Mouse (Mus musculus) heart, postnatal 4 days (tissue): ENCODE results near the gene Zfp113. TPM values are rescaled to one million over a fixed set of nuclear protein-coding genes. Genes with fewer than 3 reads are reported as not detected.

Experiments
- DNase-seq: peaks from one replicate; pipeline ENCODE4 v3.0.0; 2021
- total RNA-seq, 2 experiments: library from RNA; stranded (reverse); gene quantifications; 2 replicates each; pipeline ENCODE4 v1.2.3; 2021

Zfp113 gene
- total RNA-seq: 10 to 100 TPM in 1 of 2 experiments, 1 to 10 TPM in 1; 7.6 to 10.6 TPM

DNA sequence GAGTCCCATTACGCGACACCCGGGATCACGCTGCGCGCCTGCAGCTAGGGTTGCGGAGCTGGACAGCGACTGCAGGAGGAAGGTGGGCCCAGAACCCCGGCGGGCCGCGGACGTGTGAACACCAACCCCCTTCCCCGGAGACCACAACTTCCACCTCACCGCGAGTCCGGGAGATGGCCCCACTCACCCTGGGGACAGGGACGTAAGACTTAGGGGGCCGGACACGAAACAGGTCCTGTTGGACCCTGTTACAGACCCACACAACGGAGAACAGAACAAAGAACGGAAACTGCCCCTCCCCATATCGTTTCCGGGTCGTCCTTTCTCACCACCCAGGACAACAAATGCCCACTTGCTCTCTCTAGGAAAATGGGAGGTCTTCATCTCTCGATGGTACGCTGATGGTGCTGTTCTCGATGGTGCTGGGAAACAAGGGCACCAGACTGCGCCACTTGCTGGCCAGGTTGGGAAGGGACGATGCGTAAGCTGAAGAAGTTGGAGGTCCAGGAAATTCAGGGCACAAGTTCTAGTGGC lies at the start of gene Zfp113:
Zfp113 (minus strand) TSS at position 302 of the 534 bp plus-strand sequence.
- peak; percentile 88 for DNase-seq

DNA sequence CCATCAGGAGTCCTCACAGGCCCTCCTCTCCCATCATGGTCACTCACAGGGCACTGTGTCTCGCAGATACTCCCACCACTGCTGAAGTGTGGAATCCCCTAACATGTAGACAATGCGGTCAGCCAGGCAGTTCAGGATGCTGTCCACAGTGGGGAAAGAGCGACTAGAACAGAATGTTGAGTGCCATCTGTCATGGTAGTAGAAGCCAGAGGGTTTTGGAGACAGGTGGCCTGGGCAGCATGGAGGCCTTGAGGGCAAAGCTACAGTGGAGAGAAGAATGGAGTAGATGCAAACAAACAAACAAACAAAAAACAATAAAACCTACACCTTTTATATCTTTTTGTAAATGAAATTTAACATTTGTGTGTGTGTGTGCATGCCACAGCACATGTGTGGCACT lies 46.5 kb upstream of the Zfp113 start:
- DNase-seq: no peak

DNA sequence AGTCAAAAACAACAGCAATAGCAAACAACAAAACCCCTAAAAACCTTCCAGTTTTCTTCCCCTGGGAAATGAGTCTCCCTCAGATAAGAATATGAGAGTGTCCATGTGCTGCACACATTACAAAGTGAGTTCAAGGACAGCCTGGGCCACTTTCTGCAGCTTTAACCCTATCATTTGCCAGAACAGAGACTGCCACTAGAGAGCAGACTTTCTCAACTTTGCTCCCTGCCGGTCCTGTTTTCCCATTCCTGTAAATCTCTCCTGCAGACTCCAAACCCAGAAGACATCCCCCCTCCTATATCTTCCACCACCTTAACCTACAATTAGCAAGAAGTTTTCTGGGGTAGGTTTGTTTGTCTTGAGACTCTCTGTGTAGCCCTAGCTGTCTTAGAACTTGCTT lies 44.0 kb upstream of the Zfp113 start:
- no peak for DNase-seq

DNA sequence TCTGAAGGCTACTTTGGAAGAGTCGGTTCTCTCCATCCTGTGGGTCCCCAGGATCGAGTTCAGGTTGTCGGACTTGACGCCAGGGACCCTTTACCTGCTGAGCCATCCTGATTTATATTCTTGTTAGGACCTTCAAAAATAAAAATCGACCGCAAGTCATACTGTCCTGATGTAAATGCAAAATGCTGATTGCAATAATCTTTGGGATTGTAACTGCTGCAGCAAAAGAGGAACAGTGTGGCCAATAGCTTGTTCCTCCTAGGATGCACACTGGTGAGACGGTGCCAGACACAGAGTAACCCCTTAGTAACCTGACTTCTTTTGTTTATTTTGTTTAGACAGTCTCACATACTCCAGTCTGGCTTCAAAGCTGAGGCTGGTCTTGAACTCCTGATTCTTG lies 39.9 kb upstream of the Zfp113 start:
- no peak for DNase-seq

DNA sequence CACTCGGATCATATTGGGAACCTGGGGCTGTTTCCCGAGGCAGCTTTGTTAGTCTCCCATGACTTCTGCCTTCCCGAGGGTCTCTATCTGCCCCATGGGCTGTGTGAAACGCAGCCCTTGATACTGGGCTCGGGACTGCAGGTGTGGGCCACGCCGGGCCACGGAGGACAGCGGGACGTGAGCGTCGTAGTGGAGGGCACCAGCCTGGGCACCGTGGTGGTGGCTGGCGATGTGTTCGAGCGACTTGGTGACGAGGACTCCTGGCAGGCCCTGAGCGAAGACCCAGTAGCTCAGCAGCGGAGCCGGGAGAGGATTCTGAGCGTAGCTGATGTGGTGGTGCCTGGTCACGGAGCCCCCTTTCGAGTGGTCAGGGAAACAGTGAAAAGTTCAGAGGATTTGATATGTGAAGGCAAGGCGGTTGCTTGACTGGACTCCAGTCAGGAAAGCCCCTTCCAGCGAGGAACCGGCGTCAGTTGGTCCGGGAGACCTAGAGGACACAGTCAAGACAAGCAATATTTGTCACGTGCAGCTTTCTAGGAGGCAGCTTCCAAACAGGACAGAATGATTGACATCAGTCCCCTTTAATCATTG lies 39.3 kb upstream of the Zfp113 start:
- DNase-seq: peak; percentile 42

DNA sequence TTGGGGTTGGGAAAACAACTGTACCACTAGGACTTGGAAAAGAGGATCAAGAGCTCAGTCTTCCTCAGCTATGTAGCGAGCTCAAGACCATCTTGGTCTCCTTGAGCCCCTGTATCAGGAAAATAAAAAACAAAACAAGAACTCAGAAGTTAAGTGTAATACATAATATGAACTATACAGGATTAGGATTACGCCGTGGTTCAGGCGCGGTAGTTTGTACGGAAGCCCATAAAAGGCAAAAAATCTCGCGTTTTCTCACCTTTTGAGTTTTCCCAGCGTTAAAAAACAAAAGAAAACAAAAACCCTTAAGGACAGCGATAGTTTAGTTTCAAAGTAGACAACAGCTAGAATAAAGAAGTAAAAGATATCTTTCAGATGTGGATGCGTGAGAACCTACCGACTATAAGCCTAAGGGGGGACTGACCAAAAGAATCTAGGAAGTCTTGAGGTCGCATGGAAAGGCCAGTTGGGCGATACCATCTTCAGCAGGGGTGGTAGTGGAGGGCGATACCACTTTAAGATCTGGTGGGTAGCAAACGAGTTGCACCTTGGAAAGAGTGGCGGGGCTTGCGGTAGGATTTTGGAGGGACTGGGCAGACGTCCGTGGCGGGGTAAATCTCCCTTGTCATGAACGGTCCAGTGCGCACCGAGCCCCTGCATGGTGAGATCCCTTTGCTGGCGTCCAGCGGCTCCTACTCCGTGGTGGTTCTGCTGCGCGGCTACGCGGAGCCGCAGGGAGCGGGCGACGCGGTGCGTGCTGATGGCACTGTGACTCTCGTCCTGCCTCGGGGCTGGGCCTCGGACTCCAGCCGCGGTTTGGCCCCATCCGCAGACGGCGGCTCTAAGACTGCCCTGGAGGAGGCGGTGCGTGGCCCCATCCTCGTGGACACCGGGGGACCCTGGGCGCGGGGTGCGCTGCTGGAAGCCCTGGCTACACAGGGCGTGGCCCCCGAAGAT lies 38.5 kb upstream of the Zfp113 start, which contains the start of gene Mblac1:
Mblac1 (plus strand) TSS at position 544 of the 957 bp plus-strand sequence.
- DNase-seq: peak; percentile 86

DNA sequence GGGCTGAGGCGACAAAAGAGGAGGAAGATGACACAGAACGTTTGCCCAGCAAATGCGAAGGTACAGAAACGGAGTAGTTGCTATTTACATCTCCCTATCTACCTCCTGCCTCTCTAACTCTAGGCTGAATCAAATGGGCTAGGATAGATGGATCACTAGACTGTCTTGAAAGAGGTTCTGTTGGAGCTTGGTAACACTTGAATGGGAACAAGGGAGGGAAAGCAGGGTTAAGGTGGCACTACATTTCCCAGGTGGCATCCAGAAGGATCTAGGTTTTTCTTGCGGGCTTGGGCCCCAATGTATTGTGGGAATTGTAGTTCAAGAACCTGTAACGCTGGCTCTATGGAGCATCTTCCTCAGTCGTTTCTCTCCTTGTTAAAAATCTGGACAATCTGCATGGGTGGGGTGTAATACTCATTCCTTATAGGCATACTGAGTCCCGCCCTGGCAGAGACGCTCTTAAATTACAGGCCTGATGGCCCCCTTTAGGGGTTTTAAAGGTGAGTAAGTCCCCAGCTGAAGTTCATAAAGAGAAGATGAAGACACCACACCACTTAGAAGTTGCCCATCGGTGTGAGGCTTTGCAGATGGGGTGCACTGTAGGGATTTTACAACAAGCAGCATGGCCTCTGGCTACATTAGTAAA lies 32.2 kb upstream of the Zfp113 start:
- DNase-seq: peak; percentile 69

DNA sequence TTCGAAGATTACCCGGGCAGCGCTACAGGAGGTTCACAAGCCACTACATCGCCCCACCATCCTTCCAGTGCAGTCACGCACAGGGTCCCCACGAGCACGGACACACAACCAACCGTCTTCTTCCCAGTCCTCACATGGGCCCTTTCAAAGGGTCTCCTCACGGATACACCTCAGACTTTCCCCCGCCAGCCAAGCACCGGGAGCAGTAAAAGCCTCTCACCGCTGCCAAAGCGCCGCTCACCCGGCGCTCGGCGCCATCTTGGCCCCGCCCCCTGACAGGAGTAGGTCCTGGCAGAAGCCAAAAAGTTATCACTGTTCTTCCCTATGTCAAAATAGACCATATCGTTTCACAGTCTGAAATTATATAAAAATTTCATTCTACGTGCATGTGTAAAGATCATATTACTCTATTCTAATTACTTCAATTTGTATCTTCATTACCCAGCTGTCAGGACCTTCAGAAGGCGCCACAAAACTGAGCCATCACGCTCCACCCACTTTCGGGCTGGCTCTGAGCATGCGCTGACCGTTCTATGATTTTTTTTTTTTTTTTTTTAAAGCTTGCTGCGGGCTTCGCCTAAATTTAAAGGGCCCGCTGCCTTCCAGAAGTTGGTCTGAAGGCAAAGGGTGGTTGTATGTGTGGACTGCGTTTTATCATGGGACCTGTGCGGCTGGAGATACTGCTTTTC lies 31.6 kb upstream of the Zfp113 start, which contains the start of the genes Taf6 and Cnpy4:
Taf6 (minus strand) TSS at position 502 of the 689 bp plus-strand sequence.
Cnpy4 (plus strand) TSS at position 536 of the 689 bp plus-strand sequence.
- DNase-seq: peak; percentile 88

DNA sequence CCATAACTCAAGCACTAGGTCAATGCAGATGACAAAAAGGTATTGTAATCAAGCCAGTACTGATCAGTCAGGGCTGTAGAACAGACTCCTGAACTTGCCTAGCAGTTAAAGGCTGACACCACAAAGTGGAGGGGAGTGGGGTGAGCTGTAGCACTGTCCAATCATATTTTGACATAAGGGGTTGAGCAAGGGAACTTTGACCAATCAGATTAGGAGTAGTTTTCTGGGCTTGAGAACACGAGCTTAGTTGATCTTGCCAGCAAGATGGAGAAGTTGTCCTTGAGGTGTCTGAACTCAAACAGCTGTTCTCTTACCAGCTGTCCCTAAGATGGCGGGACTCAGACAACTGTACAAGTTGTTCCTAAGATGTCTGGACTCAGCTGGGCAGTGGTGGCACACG lies 17.7 kb upstream of the Zfp113 start:
- no peak for DNase-seq

DNA sequence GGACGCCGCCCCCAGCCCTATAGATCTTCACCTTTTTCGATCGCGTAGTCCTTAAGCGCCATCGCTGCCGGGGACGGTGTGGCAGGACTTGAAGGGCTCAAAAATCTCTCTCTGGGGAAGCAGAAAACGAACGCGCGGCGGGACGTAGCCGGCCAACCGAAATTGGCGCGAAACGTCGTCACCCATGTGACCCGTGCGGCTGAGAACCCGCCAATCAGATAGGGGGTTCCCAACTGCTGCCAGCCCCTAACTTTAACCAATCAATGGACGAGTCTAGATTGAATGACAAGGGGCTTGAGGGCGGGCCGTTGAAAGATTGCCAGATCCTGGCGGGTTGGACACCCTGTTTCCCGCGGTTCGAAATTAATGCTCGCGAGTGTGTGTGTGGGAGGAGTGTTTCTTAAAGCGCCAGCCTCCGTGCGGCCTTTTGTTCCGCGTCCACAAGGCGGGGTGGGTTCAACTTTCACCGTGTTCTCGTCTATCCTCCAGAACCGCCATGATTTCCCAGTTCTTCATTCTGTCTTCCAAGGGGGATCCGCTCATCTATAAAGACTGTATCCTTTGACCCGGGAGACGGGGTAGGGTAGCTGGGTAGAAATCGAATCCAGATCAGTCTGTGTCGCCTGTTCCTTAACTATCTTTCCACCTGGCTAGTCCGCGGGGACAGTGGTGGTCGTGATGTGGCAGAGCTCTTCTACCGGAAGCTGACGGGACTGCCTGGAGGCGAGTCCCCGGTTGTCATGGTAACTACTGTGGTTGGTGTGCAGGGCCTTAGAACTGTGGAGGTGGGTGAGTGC lies 16.3 kb upstream of the Zfp113 start, which contains the start of the genes Ap4m1 and Mcm7:
Ap4m1 (plus strand) TSS at position 308 of the 797 bp plus-strand sequence.
Mcm7 (minus strand) TSS at position 728 of the 797 bp plus-strand sequence.
- DNase-seq: peak; percentile 99

DNA sequence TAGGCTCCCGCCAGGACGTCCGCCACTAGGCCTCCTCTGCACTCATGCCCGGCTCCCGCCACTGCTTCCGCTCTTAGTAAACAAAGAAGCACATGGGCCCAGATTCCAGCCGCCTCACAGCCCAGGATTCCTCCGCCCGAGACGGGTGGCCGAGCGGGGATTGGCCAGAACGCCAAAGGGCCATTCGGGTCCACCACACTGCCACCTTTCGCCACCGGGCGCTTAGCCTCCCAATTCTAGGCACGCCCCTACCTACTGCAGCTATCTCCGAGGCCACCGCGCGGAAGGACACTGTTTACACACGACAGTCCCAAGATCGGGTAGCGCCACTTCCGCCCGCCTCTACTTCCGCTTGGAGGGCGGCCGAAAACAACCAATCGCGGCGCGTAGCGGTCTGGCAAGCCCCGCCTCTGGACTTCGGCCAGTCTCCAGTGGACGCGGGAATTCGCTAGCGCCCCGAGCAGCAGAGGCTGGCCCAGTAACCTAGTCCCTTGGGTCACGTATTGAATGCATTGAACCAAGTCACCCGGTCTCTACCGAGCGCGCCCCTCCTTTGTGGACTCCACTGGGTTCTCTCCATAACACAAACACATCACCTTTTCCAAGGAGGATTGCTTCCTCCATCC lies 15.5 kb upstream of the Zfp113 start:
- DNase-seq: peak; percentile 98

DNA sequence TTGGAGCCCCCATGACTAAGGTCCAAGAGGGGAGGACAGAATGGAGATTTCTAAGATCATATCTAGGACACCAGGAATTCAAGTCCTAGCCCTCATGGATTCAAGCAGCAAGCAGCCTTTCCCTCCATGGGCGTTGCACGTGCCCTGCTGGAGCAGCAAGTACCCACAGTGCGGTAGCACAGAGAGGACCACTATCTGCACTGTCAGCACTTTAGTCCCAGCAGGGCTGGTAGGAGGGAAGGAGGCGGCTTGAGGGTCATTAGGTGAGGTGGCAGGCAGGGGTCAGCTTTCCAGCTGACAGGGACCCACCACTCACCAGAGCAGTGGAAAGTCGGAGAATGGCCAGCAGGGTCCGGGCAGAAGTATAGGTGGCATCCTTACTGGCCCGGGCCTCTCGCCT lies 10.1 kb upstream of the Zfp113 start:
- DNase-seq: no peak

DNA sequence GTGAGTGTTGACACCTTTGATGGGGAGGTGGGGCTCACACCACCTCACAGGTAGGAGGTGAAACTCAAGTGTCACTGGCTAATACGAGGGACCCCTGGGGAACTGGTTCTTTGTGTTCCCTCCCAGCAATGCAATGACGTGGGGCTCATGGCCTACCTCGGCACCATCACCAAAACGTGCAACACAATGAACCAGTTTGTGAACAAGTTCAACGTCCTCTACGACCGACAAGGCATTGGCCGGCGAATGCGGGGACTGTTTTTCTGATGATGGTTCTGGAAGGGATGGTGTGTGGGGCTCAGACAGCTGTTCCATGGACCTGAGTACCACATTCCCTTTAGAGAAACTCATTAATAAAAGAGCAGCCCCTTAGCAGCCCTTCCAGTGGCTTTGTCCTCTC lies 8.1 kb upstream of the Zfp113 start:
- DNase-seq: no peak

DNA sequence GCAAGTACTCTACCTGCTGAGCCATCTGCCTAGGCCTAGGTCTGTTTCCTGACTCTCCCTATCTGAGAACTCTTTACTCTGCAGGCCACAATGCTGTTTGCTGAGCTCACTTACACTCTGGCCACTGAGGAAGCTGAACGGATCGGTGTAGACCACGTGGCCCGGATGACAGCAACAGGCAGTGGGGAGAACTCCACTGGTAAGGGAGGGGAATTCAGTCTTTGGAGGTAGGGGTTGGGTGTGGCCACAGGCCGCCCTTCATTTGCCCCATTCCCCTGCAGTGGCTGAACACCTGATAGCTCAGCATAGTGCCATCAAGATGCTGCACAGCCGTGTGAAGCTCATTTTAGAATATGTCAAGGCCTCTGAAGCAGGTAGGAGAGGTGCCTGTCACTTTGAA lies 7.5 kb upstream of the Zfp113 start:
- DNase-seq: no peak

DNA sequence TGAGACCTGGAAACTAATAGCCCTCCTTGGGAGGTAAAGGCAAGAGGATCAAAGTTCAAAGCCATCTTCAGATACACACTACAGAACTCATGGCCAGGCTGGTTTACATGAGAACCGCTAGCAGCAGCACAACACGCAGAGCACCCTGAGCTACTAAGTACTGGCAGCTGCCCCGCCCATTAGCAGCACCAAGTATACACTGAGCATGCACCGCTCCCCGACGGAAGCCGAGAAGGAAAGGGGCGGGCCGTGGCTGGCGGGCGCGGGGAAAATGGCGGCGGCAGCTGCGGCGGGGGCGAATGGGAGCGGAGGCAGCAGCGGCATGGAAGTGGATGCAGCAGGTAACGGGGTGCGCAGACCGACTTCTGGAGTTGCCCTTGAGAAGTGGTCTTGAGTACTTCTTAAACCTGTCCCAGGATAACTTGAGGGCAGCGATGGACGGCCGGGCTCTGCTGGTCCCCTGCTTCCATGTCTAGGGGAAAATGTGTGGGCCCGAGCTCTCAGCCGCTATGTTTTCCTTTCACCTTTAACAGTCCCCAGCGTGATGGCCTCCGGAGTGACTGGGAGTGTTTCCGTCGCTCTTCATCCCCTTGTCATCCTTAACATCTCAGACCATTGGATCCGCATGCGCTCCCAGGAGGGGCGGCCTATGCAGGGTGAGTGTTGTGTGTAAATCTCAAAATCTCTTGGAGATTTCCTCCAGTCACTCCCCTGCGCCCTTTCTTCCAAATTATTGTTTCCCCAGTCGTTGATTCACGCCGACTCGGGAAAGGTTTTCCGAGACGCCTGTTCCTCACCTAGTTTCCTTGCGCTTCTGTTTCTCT lies 5.5 kb upstream of the Zfp113 start, which contains the start of gene Cops6:
Cops6 (plus strand) TSS at position 230 of the 824 bp plus-strand sequence.
- peak; percentile 96 for DNase-seq

DNA sequence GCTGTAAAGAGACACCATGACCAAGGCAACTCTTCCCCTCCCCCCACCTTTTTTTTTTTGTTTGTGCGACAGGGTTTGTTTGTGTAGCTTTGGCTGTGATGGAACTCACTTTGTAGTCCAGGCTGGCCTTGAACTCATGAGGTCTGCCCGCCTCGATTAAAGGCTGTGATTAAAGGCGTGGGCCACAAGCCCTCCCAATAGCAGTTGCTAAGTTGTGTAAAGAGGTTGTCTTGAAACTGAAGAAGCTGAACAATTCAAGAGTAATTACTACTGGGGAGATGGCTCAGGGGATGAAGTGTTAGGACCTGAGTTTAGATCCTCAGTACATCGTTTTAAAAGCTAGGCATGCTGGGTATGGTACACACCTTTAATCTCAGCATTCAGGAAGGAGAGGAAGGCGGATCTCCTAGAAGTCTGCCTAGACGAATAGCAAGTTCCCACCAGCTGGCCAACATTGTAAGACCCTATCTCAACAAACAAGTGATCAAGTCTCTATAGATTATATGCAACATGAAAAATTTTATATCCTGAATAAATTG lies 4.7 kb upstream of the Zfp113 start:
- no peak for DNase-seq

DNA sequence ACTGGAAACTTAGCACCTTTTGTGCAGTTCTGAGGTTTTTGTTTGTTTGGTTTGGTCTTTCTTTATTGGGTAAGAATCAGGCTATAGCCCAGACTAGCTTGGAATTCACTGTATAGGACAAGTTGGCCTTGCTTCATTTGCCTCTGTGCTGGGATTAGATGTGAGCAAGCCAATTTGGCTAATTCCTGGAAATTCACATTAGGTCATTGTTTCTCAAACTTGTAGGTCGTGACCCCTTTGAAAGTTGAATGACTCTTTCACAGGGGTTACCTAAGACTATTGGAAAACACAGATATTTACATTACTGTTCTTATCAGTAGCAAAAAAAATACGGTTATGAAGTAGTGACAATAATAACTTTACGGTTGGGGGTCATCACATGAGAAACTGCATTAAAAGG lies 1.2 kb downstream of the Zfp113 start:
- no peak for DNase-seq

DNA sequence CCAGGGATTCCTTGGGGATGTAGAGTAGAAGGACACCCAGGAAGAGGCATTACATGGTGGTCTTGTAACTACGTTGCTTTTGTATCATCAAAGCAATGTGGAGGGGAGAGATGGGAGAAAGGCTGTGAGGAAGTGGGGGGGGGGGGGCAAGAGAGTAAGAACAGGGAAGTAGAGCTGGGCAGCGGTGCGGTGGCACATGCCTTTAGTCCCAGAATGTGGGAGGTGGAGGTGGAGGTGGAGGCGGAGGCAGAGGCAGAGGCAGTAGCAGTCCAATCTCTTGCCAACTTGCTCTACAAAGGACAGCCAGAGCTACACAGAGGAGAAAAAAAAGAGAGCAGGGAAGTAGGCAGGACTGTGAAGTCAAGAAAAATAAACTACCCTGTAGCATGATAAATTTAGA lies 17.0 kb downstream of the Zfp113 start:
- no peak for DNase-seq

DNA sequence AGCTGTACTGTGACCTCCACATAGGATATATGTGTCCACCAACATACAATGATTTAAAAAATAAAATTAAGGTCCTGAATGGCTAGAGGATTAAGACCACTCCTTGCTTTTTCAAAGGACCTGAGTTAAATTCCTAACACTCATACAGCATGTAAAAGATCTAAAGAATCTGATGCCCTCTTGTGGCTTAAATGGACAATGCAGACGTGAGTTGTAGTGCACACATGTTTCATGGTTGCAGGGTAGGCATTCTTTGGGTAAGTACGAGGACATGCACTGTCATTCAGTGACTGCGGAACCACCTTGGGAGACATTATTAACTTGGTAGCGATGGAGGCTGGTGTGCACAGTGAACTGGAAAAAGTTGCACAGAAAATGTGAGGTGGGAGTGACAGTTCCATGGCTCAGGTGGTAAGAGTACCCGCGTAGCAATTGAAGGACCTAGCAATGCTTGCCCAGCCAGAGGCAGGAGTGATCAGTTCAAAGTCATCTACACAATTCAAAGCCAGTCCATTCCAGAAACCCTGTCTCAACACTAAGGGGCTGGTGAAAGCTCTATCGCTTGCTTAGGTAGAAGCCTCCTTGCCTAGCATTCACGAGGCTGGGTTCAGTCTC lies 17.5 kb downstream of the Zfp113 start:
- DNase-seq: peak; percentile 21
